Mouse (Mus musculus) hindbrain, embryonic 13.5 days (tissue): ENCODE measurements around the gene Tmem129. TPM values are rescaled to one million over a fixed set of nuclear protein-coding genes. Genes with fewer than 3 reads are reported as not detected.
A peak's percentile ranks its signal among the peaks of the same experiment; 100 is the strongest.

ENCODE experiments used
- ATAC-seq: fragments of 200-750 bp; cut with Nextera tagmentation; 2 replicates; pipeline ENCODE4 v1.8.0; 2017; ENCODE audit warnings: moderate TSS enrichment; ENCODE audit not compliant: low FRiP score
- H3K27ac ChIP-seq: fragments of 300-500 bp; sonication (generic); 2 replicates; pipeline ENCODE4 v1.5.1; 2015; ENCODE audit warnings: inconsistent platforms, mild to moderate bottlenecking, moderate library complexity
- H3K27me3 ChIP-seq: fragments of 300-500 bp; sonication (generic); 2 replicates; pipeline ENCODE4 v1.6.1; 2015; ENCODE audit warnings: mild to moderate bottlenecking, inconsistent platforms
- H3K36me3 ChIP-seq: fragments of 300-500 bp; sonication (generic); 2 replicates; pipeline ENCODE4 v1.6.1; 2015; ENCODE audit warnings: mild to moderate bottlenecking, inconsistent platforms
- H3K4me1 ChIP-seq: fragments of 300-500 bp; sonication (generic); replicated peaks from 2 replicates; pipeline ENCODE4 v1.6.1; 2015; ENCODE audit warnings: inconsistent platforms
- H3K4me2 ChIP-seq: fragments of 300-500 bp; sonication (generic); 2 replicates; pipeline ENCODE4 v1.6.1; 2015; ENCODE audit warnings: inconsistent platforms, mild to moderate bottlenecking, moderate library complexity
- H3K4me3 ChIP-seq: fragments of 300-500 bp; sonication (generic); 2 replicates; pipeline ENCODE4 v1.5.1; 2015; ENCODE audit warnings: mild to moderate bottlenecking, inconsistent platforms
- H3K9ac ChIP-seq: fragments of 300-500 bp; sonication (generic); 2 replicates; pipeline ENCODE4 v1.6.1; 2015; ENCODE audit warnings: mild to moderate bottlenecking, inconsistent platforms
- H3K9me3 ChIP-seq: fragments of 300-500 bp; sonication (generic); 2 replicates; pipeline ENCODE4 v1.6.1; 2016; ENCODE audit warnings: inconsistent platforms
- WGBS: fragments of 180-500 bp; shearing (Covaris S2); methylation state at CpG from one replicate; pipeline ENCODE4 v1.1.7; 2015; 5-methylcytosine and 5-hydroxymethylcytosine counted together
- polyA plus RNA-seq: library from polyadenylated mRNA; unstranded; fragments of >200 nt; fragmentation: Nextera tagmentation; extraction: Ambion mirVana; gene quantifications from 2 replicates; pipeline ENCODE4 v1.2.1, GENCODE M21; 2015

Tmem129 gene
- polyA plus RNA-seq, 1 experiment from 2014 or later, result 28.7 TPM

DNA sequence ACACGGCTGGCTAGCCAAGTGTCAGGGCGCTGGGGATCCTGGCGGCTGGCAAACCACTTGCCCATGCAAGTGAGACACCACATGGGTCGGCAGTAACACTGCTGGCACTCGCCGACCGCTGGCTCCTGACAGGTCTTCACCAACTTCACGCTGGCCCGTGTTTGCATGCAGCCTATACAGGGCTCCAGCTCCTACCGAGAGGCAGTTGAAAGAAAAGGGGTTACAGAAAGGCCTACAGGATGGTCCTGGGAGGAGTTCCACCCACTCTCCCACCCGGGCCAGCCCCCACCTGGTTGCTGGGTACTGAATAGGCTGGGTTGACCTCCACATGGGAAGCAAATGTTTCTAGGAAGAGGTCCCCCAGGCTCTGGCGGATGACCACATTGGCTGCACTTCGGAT, 3.8 kb downstream of the Tmem129 start:
- H3K4me2 ChIP-seq, result no peak overlapping the region
- 0 out of 2 replicates have a peak overlapping the region, but pooled peaks have one; percentile 19 for H3K9ac ChIP-seq
- H3K36me3 ChIP-seq, result peaks cover 24% of the 10 kb centered on the region
- no peak overlapping the region for H3K27ac ChIP-seq
- 94% methylated on average over 13 of the region's 13 CpGs for WGBS
- peaks cover 58% of the 10 kb centered on the region for H3K4me1 ChIP-seq
- H3K9me3 ChIP-seq, result no peaks in the 10 kb centered on the region
- no peak for ATAC-seq
- no peak overlapping the region for H3K4me3 ChIP-seq
- H3K27me3 ChIP-seq, result no peaks in the 10 kb centered on the region

DNA sequence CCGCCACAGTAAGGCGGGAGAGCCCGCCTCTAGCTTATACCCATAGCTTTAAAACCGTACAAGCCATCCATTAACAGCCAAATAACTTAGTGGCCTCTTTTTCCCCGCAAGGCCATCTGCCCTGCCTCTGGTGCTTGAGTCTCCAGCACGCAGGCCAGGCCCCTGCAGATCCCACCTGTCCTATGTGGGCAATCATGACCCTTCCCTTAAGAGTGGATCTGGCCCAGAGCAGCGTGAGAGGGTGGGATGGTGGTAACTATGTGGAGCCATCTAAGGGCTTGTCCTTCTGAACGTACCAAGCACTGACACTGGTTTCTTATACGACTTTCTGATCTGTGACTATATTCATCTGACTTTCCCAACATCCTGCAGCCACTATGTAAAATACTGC, 5.4 kb downstream of the Tmem129 start:
- peak; percentile 52 for ATAC-seq
- peak overlapping the region; percentile 98 for H3K27ac ChIP-seq
- H3K4me2 ChIP-seq, result peak overlapping the region; percentile 70
- 2% methylated on average over 9 of the region's 9 CpGs for WGBS
- H3K9me3 ChIP-seq, result no peaks in the 10 kb centered on the region
- H3K27me3 ChIP-seq, result no peaks in the 10 kb centered on the region
- peaks cover 49% of the 10 kb centered on the region for H3K4me1 ChIP-seq
- H3K4me3 ChIP-seq, result peak overlapping the region; percentile 81
- peaks cover 34% of the 10 kb centered on the region for H3K36me3 ChIP-seq
- peak overlapping the region; percentile 62; the same call in 1 of the 2 replicates for H3K9ac ChIP-seq

DNA sequence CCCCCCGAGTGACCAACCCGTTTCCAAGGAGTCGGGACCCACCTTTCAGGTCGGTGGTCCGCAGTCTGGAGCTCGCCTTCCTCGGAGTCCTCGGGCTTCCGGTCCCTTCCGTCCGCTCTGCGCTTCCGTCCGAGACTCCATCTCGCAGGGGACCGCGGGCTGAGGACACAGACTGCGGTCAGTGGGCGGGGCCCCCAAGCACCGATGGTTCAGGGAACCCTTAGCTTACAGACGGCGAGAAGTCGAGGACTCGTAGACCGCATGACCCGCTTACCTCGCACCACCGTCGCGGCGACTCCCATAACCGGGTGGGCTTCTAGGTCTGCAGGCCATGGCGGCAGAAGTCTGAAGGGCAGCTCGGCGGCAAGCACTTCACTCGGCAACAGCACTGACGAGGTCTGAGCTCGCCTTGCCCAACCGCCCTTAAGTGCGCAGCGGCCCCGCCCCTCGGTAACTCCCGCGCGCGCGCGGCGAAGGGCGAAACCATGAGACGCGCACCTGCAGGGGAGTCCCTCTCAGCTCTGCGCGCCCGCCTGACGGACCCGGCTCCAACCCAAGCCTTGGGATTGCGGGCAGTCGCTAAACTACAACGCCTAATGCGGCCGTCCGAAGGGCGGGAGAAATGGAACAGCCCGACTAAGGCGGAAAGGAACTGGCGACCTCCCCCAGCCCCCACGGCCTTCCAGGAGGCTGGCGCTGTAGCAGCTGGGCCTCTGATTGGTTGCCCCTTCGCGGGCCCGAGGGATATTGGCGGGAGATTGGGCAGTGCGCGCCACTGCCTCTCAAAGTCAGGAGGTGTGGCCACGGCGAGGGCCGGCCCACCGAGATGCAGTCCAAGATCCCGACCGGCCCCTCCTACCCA, 6.1 kb downstream of the Tmem129 start, which contains the start of gene Slbp:
Gene Slbp (minus strand): TSS at position 654 of the 862 bp plus-strand sequence.
- Histone ChIP-seq H3K4me2 (peak within 1 kb of the TSS; percentile 70), H3K27me3 (no peaks in the 10 kb centered on the region), H3K36me3 (peaks cover 40% of the 10 kb centered on the region), H3K9ac (peak within 1 kb of the TSS; percentile 84), H3K4me3 (peak within 1 kb of the TSS; percentile 81), H3K4me1 (peaks cover 47% of the 10 kb centered on the region), H3K27ac (peak within 1 kb of the TSS; percentile 98), H3K9me3 (no peaks in the 10 kb centered on the region)
- under 1% methylated on average over 82 of the region's 82 CpGs for WGBS
- peak; percentile 96 for ATAC-seq

DNA sequence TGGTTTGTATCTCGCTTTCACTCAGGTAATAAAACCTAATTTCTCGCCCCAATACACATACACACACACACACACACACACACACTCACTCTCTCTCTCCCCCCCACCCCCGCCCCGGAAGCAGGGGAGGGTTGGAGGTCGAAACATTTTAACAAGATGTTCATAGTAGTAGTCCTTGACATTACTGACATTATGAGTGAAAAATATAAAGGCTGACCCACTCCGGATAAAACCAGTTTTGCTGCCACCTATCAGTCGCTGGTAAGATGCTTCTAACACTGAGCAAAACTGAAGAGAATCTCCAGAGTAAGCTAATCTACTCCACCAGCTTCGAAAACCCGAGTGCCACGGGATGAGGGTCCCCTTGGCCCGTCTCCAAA, 6.7 kb downstream of the Tmem129 start:
- Histone ChIP-seq H3K4me2 (peak overlapping the region; percentile 70), H3K36me3 (peaks cover 46% of the 10 kb centered on the region), H3K27ac (peak overlapping the region; percentile 98), H3K9me3 (no peaks in the 10 kb centered on the region), H3K27me3 (no peaks in the 10 kb centered on the region), H3K9ac (peak overlapping the region; percentile 84), H3K4me1 (peaks cover 41% of the 10 kb centered on the region), H3K4me3 (peak overlapping the region; percentile 81)
- no peak; the same call in none of the 2 replicates for ATAC-seq
- WGBS, result 1% methylated on average over 11 of the region's 11 CpGs

DNA sequence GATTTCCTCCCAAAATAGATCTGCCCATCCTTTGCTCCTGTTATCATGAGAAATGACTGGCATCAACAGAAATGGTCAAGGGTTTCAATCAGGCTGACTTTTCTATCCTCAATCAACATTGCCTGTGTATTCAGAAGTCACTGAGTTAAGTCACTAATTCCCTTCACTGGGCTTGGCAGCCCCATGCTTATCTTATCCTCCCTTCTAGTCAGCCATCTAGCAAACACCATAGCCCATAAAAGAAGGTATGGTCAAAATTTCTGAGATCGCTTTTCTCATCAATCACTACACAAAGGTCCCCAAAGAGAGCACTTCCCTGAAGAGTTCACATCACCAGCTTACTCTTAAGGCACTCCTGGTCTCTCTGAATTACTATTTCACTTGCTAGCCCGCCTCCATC, 7.2 kb downstream of the Tmem129 start:
- Histone ChIP-seq H3K4me1 (peaks cover 36% of the 10 kb centered on the region), H3K27me3 (no peaks in the 10 kb centered on the region), H3K9me3 (no peaks in the 10 kb centered on the region), H3K36me3 (peaks cover 51% of the 10 kb centered on the region), H3K9ac (peak overlapping the region; percentile 84), H3K27ac (peak overlapping the region; percentile 98), H3K4me3 (peak overlapping the region; percentile 81), H3K4me2 (peak overlapping the region; percentile 70)
- no peak for ATAC-seq
- 16% methylated on average over 2 of the region's 2 CpGs for WGBS

DNA sequence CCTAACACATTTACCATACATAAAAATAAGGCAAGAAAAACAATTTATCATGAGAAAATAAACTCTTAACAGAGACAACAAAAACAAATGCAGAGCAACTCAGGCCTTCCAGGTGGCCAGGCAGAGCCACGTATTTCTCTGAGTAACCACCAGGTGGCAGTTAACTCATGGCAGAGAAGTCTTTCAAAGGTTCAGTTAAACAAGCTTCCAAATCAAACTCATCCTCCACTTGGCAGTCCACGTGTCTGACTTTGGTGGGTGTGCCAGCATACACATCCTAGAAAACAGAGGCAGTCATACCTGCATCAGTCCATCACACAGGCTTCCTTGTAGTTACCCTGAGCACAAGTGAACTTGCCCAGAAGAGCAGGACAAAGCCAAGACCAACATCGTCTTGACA, 17.6 kb downstream of the Tmem129 start:
- no peaks in the 10 kb centered on the region for H3K4me1 ChIP-seq
- no peak overlapping the region for H3K9ac ChIP-seq
- H3K4me3 ChIP-seq, result no peak overlapping the region
- ATAC-seq, result no peak
- no peak overlapping the region for H3K4me2 ChIP-seq
- WGBS, result 51% methylated on average over 3 of the region's 3 CpGs
- no peak overlapping the region for H3K27ac ChIP-seq
- H3K9me3 ChIP-seq, result no peaks in the 10 kb centered on the region
- H3K27me3 ChIP-seq, result no peaks in the 10 kb centered on the region
- peaks cover 56% of the 10 kb centered on the region for H3K36me3 ChIP-seq

DNA sequence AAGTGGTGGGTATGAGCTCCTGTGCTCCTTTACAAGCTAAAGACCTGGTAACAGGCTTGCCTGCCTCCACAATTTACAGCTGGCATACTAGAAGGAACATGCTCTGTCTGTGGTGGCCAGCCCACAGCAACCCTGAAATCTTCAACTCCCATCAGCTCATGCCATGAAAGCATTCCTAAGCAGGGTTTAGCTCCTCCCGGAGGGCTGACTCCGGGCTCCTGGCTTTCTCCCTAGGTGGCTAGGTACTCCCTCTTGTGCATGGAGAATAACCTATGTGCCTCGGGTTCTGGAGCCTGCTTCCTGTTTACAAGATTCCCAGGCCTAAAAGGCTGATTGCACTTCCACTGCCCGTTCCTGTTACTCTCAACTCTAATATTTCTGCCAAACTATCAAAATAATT, 19.4 kb downstream of the Tmem129 start:
- ATAC-seq, result no peak
- Histone ChIP-seq H3K27ac (no peak overlapping the region), H3K9ac (no peak overlapping the region)

DNA sequence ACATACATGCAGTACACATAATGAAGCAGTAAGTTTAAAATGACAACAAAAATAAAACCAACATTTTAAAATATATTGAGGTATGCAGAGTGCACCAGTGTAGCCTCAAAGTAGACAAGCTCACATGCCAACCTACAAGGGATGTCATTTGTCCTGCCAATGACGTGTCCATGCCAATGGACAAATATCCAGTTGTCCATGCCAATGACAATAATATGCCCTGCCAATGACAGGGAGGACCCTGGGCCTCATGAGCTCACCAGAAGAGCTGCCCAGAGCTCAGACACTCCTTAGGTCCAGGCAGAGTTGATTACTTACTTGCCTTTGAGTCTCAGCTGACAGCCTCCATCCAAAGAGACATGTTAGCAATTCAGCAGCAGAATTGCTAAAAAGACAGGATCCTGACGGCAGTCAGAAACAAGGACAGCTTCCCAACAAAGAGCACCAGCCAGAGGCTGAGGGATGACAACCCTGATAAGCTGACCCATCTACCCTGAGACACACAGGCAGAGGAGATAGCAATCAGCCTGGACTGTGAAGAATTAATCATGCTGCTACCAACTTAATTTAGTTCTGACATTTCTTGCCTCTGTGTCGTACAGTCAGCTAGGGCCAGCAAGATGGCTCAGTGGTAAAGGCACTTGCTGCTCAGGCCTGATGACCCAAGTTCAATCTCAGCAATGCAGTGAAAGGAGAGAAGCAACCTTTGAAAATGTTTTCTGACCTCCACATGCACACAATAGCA, 20.4 kb downstream of the Tmem129 start:
- Histone ChIP-seq H3K27me3 (no peaks in the 10 kb centered on the region), H3K4me1 (no peaks in the 10 kb centered on the region), H3K36me3 (peaks cover 32% of the 10 kb centered on the region), H3K27ac (no peak overlapping the region), H3K4me2 (no peak overlapping the region), H3K4me3 (no peak overlapping the region), H3K9ac (no peak overlapping the region), H3K9me3 (no peaks in the 10 kb centered on the region)
- WGBS, result 78% methylated on average over 3 of the region's 3 CpGs
- ATAC-seq, result no peak

More for the DNA sequence above, 19.4 kb downstream of the Tmem129 start:
- 74% methylated on average over 4 of the region's 4 CpGs for WGBS
- Histone ChIP-seq H3K4me2 (no peak overlapping the region), H3K36me3 (peaks cover 42% of the 10 kb centered on the region), H3K4me3 (no peak overlapping the region), H3K27me3 (no peaks in the 10 kb centered on the region), H3K4me1 (no peaks in the 10 kb centered on the region), H3K9me3 (no peaks in the 10 kb centered on the region)

DNA sequence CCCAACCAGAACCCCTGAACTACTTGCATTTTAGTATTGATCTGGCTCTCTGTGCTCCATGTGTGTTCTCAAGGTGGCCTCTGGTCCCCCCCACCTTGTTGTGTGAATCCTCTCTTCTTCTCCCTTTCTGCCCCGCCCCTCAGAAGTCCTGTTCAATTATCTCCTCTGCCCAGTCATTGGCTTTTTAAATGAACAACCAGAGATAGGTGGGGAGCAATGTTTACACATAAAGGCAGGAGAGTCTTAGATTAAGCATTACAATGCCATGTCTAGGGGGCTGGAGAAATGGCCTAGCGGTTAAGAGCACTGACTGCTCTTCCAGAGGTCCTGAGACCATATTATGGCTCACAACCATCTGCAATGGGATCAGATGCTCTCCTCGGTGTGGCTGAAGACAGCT, 22.9 kb downstream of the Tmem129 start:
- 89% methylated on average over 3 of the region's 3 CpGs for WGBS
- Histone ChIP-seq H3K36me3 (peaks cover 13% of the 10 kb centered on the region), H3K27me3 (no peaks in the 10 kb centered on the region), H3K27ac (no peak overlapping the region), H3K4me1 (peaks cover 4% of the 10 kb centered on the region), H3K4me3 (no peak overlapping the region), H3K4me2 (no peak overlapping the region), H3K9ac (no peak overlapping the region), H3K9me3 (no peaks in the 10 kb centered on the region)
- no peak for ATAC-seq

DNA sequence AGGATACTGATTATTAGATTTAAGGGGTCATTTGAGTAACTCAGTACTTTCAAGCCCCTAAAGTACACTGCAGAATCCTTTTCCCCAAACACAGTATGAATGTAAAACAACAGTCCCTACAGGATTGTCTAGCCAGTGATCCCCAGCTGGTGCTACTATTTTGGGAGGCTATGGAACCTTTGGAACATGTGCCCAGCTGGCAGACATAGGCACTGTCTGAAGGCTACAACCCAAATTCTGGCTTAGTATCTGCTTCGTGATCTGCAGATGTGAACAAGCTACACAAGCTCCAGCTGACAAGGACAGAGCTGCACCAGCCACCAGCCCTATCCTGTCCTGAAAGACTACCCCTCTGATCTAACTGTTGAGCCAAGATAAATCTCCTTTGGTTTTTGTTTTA, 25.7 kb downstream of the Tmem129 start:
- peaks cover 22% of the 10 kb centered on the region for H3K4me1 ChIP-seq
- H3K4me3 ChIP-seq, result no peak overlapping the region
- H3K4me2 ChIP-seq, result no peak overlapping the region
- no peak overlapping the region for H3K27ac ChIP-seq
- WGBS, result 92% methylated on average over 1 of the region's 1 CpGs
- no peaks in the 10 kb centered on the region for H3K9me3 ChIP-seq
- ATAC-seq, result no peak
- H3K27me3 ChIP-seq, result no peaks in the 10 kb centered on the region
- H3K9ac ChIP-seq, result no peak overlapping the region
- H3K36me3 ChIP-seq, result no peaks in the 10 kb centered on the region

DNA sequence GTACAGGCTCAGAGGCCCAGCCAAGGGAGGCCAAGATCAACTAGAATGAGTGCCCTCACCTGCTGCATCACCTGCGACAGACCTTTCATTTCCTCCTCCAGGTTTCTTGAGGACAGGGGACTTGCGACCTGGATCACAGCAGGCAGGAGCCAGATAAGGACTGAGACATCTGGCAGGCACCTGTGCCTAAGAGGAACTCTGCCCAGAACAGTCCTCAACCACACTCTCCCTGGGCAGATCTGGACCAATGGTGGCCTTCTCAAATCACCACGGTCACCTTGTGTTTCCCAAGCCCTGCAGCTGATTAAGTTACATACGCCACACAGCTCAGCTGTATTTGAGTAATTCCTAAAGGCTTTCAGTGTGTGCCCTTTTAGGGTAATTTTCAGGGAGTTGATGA, 27.6 kb downstream of the Tmem129 start:
- Histone ChIP-seq H3K9ac (peak overlapping the region; percentile 70), H3K4me2 (peak overlapping the region; percentile 94), H3K27ac (no peak overlapping the region; the same call in 1 of the 2 replicates), H3K9me3 (no peaks in the 10 kb centered on the region), H3K27me3 (no peaks in the 10 kb centered on the region), H3K36me3 (no peaks in the 10 kb centered on the region), H3K4me3 (peak overlapping the region; percentile 65), H3K4me1 (peaks cover 25% of the 10 kb centered on the region)
- 71% methylated on average over 4 of the region's 4 CpGs for WGBS
- ATAC-seq, result no peak

DNA sequence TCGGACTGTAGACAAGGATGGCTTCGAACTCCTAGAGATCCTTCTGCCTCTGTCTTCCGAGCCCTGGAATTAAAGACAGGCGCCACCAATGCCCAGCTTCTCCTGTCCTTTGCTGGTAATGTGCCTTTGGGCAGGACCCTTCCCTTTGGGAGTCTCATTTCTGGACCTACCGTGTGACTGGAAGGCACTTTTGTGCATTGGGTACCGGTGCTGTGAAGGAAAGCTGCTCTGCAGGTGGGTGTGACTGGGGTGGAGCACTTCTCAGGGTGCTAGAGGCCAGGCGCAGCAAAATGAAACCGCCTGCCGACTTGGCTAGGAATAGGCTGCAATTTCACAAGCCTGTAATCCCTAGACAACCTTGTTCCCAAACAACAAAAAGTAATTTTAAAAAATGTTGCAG, 28.2 kb downstream of the Tmem129 start:
- 6% methylated on average over 9 of the region's 9 CpGs for WGBS
- no peaks in the 10 kb centered on the region for H3K27me3 ChIP-seq
- H3K36me3 ChIP-seq, result no peaks in the 10 kb centered on the region
- H3K4me3 ChIP-seq, result peak overlapping the region; percentile 65
- H3K9ac ChIP-seq, result peak overlapping the region; percentile 70
- peak overlapping the region; percentile 61 for H3K27ac ChIP-seq
- peak; percentile 32 for ATAC-seq
- peak overlapping the region; percentile 94 for H3K4me2 ChIP-seq
- no peaks in the 10 kb centered on the region for H3K9me3 ChIP-seq
- H3K4me1 ChIP-seq, result peaks cover 25% of the 10 kb centered on the region
